Mouse (Mus musculus) right cerebral cortex, postnatal 14 days (tissue): ENCODE data around the gene Bdnf.

Experiments
- DNase-seq: peaks from one replicate; pipeline ENCODE4 v3.0.0; 2022

The Bdnf gene

GRCm38 (mm10) chr2:109706524-109706923 lies 32.0 kb downstream of the Bdnf start:
- no peak for DNase-seq

DNA sequence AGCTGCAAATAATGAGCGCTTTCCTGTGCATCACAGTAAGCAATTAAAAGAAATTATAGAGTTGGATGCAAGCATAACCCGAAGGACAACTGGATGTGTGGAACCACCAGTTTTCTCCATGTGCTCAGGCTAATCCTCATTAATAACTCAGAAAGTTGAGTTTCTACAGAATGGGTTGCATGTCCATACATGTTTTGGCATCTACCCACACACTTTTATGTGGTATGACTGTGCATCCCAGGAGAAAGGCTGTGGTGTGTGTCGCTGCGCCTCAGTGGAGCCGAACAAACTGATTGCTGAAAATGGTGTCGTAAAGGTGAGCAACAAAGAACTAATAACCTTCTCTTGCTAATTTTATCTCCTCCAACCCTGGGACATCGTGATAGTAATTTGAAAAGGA lies 34.8 kb downstream of the Bdnf start:
- no peak for DNase-seq

DNA sequence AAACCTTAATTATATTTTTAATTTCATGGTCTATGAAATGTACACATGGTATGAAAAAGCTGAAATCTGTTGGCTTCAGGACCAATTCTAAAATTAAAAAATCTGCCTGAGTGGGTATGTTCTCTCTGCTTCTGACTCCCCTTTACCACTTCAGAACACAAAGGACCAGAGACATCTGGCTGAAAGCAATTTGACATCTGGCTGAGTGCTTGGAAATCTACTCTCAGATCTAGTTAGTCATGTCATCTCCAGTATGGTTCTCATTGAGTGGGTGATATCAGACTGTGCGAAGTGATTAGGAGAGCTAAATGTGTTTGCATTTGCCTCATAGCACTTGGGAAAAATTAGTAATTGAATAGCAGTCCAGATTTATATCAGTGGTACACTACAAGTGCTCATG lies 36.5 kb downstream of the Bdnf start:
- no peak for DNase-seq

DNA sequence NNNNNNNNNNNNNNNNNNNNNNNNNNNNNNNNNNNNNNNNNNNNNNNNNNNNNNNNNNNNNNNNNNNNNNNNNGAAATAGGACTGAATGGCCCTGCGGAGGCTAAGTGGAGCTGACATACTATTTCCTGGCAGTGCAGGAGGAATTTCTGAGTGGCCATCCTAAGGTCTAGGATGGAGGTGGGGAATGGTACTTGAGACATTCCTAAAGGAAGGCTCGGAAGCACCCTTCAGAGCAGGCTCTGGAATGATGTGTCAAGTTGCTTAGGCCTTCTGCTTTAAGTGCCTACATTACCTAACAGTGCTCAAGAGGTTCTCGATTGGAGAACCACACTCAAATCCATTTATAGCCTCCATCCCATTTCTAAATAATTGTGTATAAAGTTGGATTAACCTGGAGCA lies 50.8 kb downstream of the Bdnf start:
- DNase-seq: no peak

DNA sequence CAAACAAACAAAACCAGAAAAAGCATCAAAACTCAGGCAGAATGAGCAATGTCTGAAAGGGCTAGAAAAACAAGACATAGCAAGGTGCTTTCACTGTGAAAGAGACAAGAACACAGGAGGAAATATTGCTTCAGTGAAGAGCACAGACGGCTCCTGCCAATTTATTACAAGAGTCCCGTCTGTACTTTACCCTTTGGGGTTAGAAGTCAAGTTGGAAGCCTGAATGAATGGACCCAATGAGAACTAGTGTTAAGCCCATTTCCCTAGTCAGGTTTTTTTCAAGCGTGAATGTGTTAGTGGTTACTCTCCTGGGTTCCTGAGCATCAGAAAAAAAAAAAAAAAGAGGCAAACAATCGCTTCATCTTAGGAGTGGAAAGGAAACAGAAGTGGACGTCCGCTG lies 51.3 kb downstream of the Bdnf start:
- no peak for DNase-seq

DNA sequence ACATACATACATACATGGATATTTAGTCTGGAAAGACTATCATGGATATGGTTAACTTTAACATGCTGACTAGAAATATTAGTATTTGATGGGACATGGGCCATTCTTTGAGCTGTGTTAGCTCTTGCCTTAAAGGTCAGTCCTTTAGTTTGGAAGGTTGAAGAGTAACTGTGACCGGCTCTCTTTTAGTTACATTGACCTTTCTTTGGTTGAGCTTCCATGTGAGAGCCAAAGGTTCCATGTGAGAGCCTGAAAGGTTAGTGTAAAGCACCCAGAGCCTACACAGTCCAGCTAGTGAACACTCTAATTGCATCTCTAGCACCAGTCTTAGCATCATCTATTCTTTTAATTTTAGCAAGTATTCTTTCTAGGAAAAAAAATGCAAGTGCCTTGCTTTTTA lies 54.7 kb downstream of the Bdnf start:
- no peak for DNase-seq

DNA sequence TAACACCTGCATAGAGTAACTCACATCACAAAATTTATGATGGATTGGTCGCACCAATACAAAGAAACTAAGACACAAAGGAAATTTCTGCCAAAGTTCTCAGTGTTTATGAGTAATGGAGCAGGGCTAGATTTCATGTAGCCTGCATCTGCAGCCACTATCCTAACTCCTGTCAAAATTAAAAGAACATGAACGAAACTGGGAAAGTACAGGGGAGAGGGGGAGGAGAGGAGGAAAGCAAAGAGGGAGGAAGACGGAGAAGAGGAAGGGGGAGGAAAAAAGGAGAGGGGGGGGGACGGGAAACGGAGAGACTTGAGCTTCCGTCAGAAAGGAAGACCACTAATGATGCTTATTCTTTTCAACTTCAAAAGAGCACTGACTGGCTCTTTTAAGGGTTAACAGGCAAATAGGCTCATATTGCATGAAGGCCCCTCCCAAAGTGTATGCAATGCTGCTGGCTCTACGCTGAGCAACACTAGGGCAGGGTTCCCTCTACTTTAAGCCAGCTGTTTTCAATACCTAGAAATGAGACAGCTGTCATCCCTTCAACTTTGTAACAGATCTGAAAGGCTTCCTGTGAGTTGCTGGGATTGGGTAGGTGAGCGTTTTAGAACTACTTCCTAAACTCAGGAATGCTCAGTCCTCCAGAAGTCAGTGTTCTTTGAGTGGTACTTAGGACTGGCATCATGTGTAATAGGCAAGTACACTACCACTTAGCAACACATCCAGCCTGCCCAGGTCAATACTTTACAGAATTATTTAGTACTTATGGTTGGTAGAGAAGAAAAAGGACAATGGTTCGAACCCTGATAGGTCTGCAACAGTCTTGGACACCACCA lies 58.9 kb downstream of the Bdnf start:
- DNase-seq: no peak

DNA sequence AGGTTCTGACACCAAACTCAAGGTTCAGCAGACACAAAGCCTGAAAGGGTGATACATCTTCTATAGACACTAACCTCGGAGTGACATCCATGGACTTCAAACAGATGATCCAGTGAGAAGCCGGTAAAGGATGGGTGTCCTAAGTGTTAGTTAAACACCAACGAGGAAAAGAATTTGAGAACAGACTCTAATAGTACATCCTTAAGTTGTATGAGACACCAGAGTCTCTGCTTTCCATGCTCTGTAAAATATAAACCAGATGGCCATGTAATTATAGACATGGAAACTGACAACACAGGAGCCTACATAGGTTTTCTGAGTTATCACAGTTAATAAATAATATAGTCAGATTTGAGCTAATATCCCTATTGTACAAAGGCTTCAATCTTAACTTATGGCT lies 59.7 kb downstream of the Bdnf start:
- DNase-seq: no peak

- no peak for DNase-seq
These were observed 60.2 kb downstream of the Bdnf start for GRCm38 (mm10) chr2:109734666-109735065.

DNA sequence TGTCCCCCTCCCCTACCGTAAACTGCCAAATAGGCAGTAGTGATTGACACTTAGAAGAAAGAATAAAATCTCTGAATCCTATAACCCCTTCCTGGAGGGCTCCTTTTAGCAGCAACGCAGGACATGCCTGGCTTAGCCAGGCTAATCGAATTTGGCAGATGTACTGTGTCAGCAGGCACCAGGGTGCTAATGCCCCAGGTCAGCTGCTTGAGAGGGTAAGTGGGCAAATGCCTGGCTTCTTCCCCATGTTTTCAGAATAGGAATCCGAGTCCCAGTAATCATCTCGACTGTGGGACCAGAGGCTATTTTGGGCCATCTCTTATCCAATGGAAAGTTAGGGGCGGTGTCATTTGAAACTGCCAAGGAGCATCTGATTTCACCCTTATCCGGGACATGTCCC lies 60.8 kb downstream of the Bdnf start:
- no peak for DNase-seq

GRCm38 (mm10) chr2:109736306-109736705 lies 61.8 kb downstream of the Bdnf start:
- no peak for DNase-seq

- no peak for DNase-seq
These were observed 63.8 kb downstream of the Bdnf start for GRCm38 (mm10) chr2:109738331-109738730.

GRCm38 (mm10) chr2:109743208-109743960 lies 68.9 kb downstream of the Bdnf start:
- DNase-seq: no peak

DNA sequence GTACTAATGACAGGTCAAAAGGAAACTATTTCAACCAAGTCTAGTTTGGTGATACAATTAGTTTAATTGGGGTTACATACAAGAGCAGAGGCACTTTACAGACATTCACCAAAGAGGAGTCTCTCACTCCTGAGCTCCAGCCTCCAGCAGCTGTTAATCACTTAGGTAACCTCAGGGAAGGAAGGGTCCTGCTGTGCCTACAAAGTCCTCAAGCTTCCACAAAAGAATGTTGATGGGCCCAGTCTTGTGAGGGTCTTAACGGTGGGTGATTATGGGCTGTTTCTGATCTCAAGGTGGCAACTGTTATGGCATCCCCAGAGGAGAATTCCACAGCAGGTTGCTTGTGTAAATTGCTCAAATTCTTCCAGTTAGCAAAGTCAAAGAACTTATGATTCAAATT lies 71.7 kb downstream of the Bdnf start:
- no peak for DNase-seq

DNA sequence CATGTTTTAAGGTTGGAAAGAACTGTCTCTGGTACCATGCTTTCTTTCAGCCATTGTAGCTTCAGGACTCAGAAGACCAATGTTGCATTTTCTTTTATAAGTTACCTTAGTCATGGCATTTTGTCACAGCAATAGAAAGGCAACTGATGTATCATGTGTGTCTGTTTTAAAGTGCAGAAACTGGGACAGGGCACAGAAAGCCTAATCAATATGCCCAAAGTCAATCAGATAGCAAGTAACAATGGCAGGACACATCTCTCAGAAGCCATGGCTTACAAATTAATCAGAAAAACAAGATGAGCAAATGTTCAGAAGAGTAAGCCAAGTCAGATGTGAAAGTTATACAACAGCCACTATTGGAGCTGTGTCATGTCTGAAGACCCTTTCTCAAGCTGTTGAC lies 73.9 kb downstream of the Bdnf start:
- no peak for DNase-seq

- DNase-seq: no peak
These were observed 74.3 kb downstream of the Bdnf start for GRCm38 (mm10) chr2:109748815-109749214.

DNA sequence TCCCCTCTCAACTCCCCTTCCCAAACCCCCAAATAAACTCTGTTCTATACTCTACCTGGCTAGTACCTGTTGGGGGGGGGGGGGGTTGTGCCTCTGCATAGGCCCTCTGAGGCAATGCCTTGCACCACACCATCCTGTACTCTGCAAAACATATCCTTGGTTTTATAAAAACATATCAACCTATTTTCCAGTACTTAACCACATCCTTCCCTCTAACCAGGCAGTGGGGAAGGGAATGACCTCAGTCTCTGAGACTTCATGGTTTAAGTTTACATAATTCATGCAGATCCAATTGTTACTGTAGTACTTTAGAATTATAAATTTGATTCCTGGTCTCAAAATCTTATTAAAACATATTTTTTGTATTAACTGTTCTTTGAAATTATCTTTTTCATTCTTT lies 75.5 kb downstream of the Bdnf start:
- DNase-seq: no peak

GRCm38 (mm10) chr2:109750484-109750883 lies 76.0 kb downstream of the Bdnf start:
- DNase-seq: no peak

DNA sequence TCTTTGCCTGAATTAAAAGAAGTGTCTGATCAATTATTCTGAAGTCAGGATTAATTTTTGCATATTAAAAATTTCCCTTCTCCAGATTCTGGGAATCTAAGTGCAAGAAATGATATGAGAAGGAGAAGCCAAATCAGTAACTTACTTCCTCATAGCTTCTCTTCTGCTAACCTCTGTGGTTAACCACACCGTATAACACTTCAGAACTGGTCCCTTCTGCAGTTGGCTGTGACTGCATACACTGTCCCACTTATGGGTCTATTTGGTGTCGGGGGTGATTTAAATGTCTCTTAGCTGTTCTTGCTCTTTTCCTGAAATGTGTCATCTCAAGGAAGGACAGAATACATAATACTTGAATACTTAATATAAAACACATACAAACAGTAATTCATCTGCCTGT lies 81.8 kb downstream of the Bdnf start:
- no peak for DNase-seq

GRCm38 (mm10) chr2:109766772-109767171 lies 92.3 kb downstream of the Bdnf start:
- no peak for DNase-seq

DNA sequence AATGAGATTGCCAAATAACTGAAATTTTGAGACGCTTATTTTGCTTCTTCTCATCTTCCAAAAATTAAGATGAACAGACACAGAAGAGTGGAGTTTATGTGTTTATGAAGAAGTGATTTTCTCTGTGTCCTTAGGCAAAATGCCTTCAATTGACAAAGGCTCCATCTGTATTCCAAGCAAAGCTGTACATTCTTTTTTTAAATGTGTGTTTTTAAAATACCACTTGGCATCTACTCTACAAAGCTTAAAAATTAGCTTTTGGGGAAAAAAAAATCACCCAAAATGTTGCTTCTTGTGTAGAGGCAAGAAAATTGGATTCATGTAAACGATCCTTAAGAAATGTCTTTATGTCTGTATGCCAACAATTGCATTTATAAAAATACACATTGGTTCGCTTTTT lies 94.3 kb downstream of the Bdnf start:
- DNase-seq: no peak

DNA sequence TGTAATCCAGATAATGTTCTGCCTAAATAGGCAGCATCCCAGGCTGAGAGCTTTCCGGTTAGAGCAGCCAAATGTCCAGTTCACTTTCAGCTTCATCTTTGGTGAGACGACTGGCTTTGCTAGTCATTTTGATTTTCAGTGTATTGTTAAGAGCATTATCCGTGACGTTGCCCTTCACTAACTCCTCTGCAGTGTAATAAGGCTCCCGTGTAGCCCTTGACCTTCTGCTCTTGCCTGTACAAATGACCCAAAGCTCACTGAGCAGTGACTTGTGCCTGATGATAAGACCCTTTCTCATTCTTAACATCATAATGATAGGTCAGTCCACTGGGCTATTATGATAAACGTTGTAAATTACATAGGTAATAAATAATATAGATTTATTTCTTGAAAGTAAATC lies 101.9 kb downstream of the Bdnf start:
- DNase-seq: no peak
